Mouse (Mus musculus): ENCODE measurements at regions not wholly inside any gene's neighbourhood (a gene's known extent, or its start where the extent isn't known, plus 50 kb on each side); places are given as distances from the start of the nearest gene placed in this dataset.
"Not testable (repeated sequence)": the region's sequence is repeated elsewhere in the genome, so short reads cannot be mapped to it uniquely, and the experiment has no call there.

GRCm38 (mm10) chrX:19341231-19342007 lies 139.7 kb downstream of the Tex13c3 start:
- DNase-seq (ENCODE audit: low spot score in 2 of 2): not testable (repeated sequence)

- no peak for DNase-seq (ENCODE audit: low spot score in 2 of 2)
Observed at GRCm38 (mm10) chrX:19313286-19313685, 167.8 kb downstream of the Tex13c3 start.

- no peak for DNase-seq (ENCODE audit: low spot score in 2 of 2)
Observed at GRCm38 (mm10) chrX:19311809-19312559, 169.1 kb downstream of the Tex13c3 start.

GRCm38 (mm10) chrX:19311377-19311776 lies 169.7 kb downstream of the Tex13c3 start:
- DNase-seq (ENCODE audit: low spot score in 2 of 2): no peak

- DNase-seq (ENCODE audit: low spot score in 2 of 2): no peak
Observed at GRCm38 (mm10) chrX:19288171-19288570, 192.9 kb downstream of the Tex13c3 start.

GRCm38 (mm10) chrX:19286431-19286830 lies 194.7 kb downstream of the Tex13c3 start:
- no peak for DNase-seq (ENCODE audit: low spot score in 2 of 2)

- DNase-seq (ENCODE audit: low spot score in 2 of 2): no peak
Observed at GRCm38 (mm10) chrX:19285773-19286172, 195.3 kb downstream of the Tex13c3 start.

- no peak for DNase-seq (ENCODE audit: low spot score in 2 of 2)
Observed at GRCm38 (mm10) chrX:19283078-19283477, 198.0 kb downstream of the Tex13c3 start.

GRCm38 (mm10) chrX:19264237-19264636 lies 216.9 kb downstream of the Tex13c3 start:
- no peak for DNase-seq (ENCODE audit: low spot score in 2 of 2)

GRCm38 (mm10) chrX:19246777-19247619 lies 234.1 kb downstream of the Tex13c3 start:
- DNase-seq (ENCODE audit: low spot score in 2 of 2): peak in 1 of 2 experiments; percentile 8

GRCm38 (mm10) chrX:19237738-19238261 lies 243.3 kb downstream of the Tex13c3 start:
- peak; percentile 4 to 27 for DNase-seq (ENCODE audit: low spot score in 2 of 2)

- DNase-seq (ENCODE audit: low spot score in 2 of 2): no peak
Observed at GRCm38 (mm10) chrX:19237048-19237737, 243.9 kb downstream of the Tex13c3 start.

GRCm38 (mm10) chrX:19235449-19235848 lies 245.7 kb downstream of the Tex13c3 start:
- DNase-seq (ENCODE audit: low spot score in 2 of 2): no peak

- DNase-seq (ENCODE audit: low spot score in 2 of 2): no peak
Observed at GRCm38 (mm10) chrX:19231823-19232222, 249.3 kb downstream of the Tex13c3 start.

GRCm38 (mm10) chrX:19223336-19223735 lies 257.8 kb downstream of the Tex13c3 start:
- no peak for DNase-seq (ENCODE audit: low spot score in 2 of 2)

GRCm38 (mm10) chrX:19220785-19221496 lies 260.2 kb downstream of the Tex13c3 start:
- DNase-seq (ENCODE audit: low spot score in 2 of 2): no peak

- DNase-seq (ENCODE audit: low spot score in 2 of 2): no peak
Observed at GRCm38 (mm10) chrX:19219727-19220126, 261.4 kb downstream of the Tex13c3 start.

- no peak for DNase-seq (ENCODE audit: low spot score in 2 of 2)
Observed at GRCm38 (mm10) chrX:19219301-19219700, 261.8 kb downstream of the Tex13c3 start.

- no peak for DNase-seq (ENCODE audit: low spot score in 2 of 2)
Observed at GRCm38 (mm10) chrX:19206420-19206819, 274.7 kb downstream of the Tex13c3 start.

GRCm38 (mm10) chrX:19202542-19202941 lies 278.6 kb downstream of the Tex13c3 start:
- no peak for DNase-seq (ENCODE audit: low spot score in 2 of 2)
